Mouse (Mus musculus): Measurements from ENCODE around the gene Serf2.

The Serf2 gene

GRCm38 (mm10) chr2:121505942-121506882, 57.2 kb downstream of the Serf2 start, which contains the start of the genes Mfap1a and Wdr76:
Gene Mfap1a (minus strand): TSS chr2:121506665.
Gene Wdr76 (plus strand): TSS chr2:121506723.
- peak; percentile 86 for DNase-seq (ENCODE audit: low spot score in 2 of 2)

DNA sequence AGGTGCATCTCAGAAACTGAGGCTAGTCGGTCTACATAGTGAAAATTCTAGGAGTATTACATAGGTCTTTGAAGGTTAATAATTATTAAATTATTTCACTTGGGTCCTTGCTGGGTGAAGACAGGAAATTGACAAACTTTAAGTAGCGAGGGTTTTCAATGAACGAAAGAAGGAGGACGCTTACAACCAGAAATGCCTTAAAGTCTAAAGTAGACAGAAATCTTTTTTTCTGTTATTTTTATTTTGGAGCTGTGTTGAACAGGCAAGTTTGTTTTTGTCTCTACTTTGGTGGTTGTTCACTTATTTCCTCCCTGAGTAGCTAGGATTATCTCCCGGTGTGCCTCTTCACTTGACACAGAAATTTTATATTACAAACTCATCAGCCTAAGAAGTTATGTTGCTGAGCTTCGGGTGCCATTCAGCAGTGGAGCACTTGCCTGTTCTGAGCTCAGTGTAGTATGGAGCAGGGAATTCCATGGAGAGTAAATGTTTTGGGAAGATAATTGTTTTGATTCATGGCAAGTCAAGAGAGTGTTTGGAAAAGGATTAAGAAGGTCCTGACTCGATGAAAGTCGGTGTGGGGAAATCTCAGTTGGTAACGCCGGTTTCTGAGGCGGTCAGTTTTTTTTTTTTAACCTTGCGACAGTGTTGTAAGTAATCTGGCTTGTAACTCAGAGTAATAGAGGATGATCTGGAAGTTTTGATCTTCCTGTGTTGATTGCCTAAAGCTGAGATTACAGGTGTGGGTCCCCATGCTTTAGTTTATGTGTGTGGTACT, 58.4 kb downstream of the Serf2 start:
- no peak for DNase-seq (ENCODE audit: low spot score in 2 of 2)
